Mouse (Mus musculus) CH12.LX (cell line): ENCODE measurements around the gene A730061H03Rik. TPM values are rescaled to one million over a fixed set of nuclear protein-coding genes. Genes with fewer than 3 reads are reported as not detected.
A peak's percentile ranks its signal among the peaks of the same experiment; 100 is the strongest.

Experiments used
- DNase-seq: peaks from one replicate; pipeline ENCODE4 v3.0.0-alpha.2; 2013; ENCODE audit errors: extremely low read depth
- H3K27ac ChIP-seq: 2 replicates; pipeline ENCODE4 v1.5.1; 2012; ENCODE audit warnings: low read depth, mild to moderate bottlenecking, control low read depth, moderate library complexity; ENCODE audit not compliant: insufficient read depth
- H3K27me3 ChIP-seq: replicated peaks from 2 replicates; pipeline ENCODE3; 2012; ENCODE audit warnings: inconsistent platforms
- H3K36me3 ChIP-seq, 2 experiments: replicated peaks in 1 of 2; 2 replicates each; pipeline versions ENCODE3 to v1.6.1; 2012; ENCODE audit warnings: inconsistent platforms in 1 of 2, low read length in 1 of 2, mild to moderate bottlenecking in 1 of 2, mixed read lengths in 1 of 2, moderate library complexity in 1 of 2; ENCODE audit not compliant: control insufficient read depth in 1 of 2, insufficient read depth in 1 of 2
- H3K4me1 ChIP-seq, 2 experiments: 2 replicates each; pipeline ENCODE4 v1.6.1; 2012; ENCODE audit warnings: inconsistent platforms in 1 of 2, moderate library complexity in 1 of 2; ENCODE audit not compliant: insufficient read depth in 2 of 2, control insufficient read depth in 1 of 2
- H3K4me2 ChIP-seq: 2 replicates; pipeline ENCODE4 v1.6.1; 2012; ENCODE audit warnings: low read depth, mild to moderate bottlenecking, control low read depth; ENCODE audit not compliant: poor library complexity, insufficient read depth, severe bottlenecking
- H3K4me3 ChIP-seq, 3 experiments: fragments of 150-350 bp in 1 of 3; sonication (generic) in 1 of 3; replicated peaks in 1 of 3; 2 replicates each; pipeline versions ENCODE3 to v1.5.1; 2011 to 2012; ENCODE audit warnings: low read depth in 2 of 3, low read length in 2 of 3, mild to moderate bottlenecking in 2 of 3, moderate library complexity in 2 of 3, control low read depth in 1 of 3, improper control_type of control experiment in 1 of 3, inconsistent platforms in 1 of 3, mixed read lengths in 1 of 3; ENCODE audit not compliant: poor library complexity in 1 of 3
- H3K79me2 ChIP-seq: replicated peaks from 2 replicates; pipeline ENCODE4 v1.6.1; 2012; ENCODE audit warnings: mild to moderate bottlenecking, moderate library complexity; ENCODE audit not compliant: control insufficient read depth, poor library complexity, insufficient read depth, severe bottlenecking; ENCODE audit errors: extremely low read depth
- H3K9ac ChIP-seq: 2 replicates; pipeline ENCODE4 v1.6.1; 2012; ENCODE audit warnings: low read depth, mild to moderate bottlenecking, control low read depth, moderate library complexity; ENCODE audit not compliant: insufficient read depth
- H3K9me3 ChIP-seq: replicated peaks from 2 replicates; pipeline ENCODE3; 2012; ENCODE audit warnings: low read length, inconsistent platforms, mixed read lengths
- CTCF ChIP-seq, 2 experiments: IDR thresholded peaks in 1 of 2; conservative IDR thresholded peaks in 1 of 2; 2 replicates each; pipeline ENCODE4 v1.5.1; 2011 to 2012; ENCODE audit warnings: low read depth in 2 of 2, low read length in 2 of 2, improper control_type of control experiment in 1 of 2, inconsistent platforms in 1 of 2, mild to moderate bottlenecking in 1 of 2, moderate library complexity in 1 of 2
- E2F4 ChIP-seq: IDR thresholded peaks from 2 replicates; pipeline ENCODE4 v1.6.1; 2011; ENCODE audit warnings: low read depth, low read length, improper control_type of control experiment; ENCODE audit not compliant: insufficient replicate concordance
- EP300 ChIP-seq: IDR thresholded peaks from 2 replicates; pipeline ENCODE4 v1.6.1; 2011; ENCODE audit warnings: low read length, improper control_type of control experiment
- GABPA ChIP-seq: IDR thresholded peaks from 2 replicates; pipeline ENCODE4 v1.6.1; 2012; ENCODE audit warnings: low read depth, low read length, improper control_type of control experiment, inconsistent platforms; ENCODE audit not compliant: insufficient replicate concordance
- IRF4 ChIP-seq: IDR thresholded peaks from 2 replicates; pipeline ENCODE4 v1.6.1; 2014; ENCODE audit warnings: low read depth, mild to moderate bottlenecking, inconsistent platforms, low read length, improper control_type of control experiment
- JUN ChIP-seq: IDR thresholded peaks from 2 replicates; pipeline ENCODE4 v1.6.1; 2011; ENCODE audit warnings: low read depth, mild to moderate bottlenecking, low read length, improper control_type of control experiment, moderate library complexity; ENCODE audit not compliant: insufficient read depth
- MAZ ChIP-seq: IDR thresholded peaks from 2 replicates; pipeline ENCODE4 v1.6.1; 2012; ENCODE audit warnings: low read depth, mild to moderate bottlenecking, inconsistent platforms, low read length, improper control_type of control experiment, moderate library complexity
- MYC ChIP-seq: IDR thresholded peaks from 2 replicates; pipeline ENCODE4 v1.6.1; 2011; ENCODE audit warnings: low read depth, mild to moderate bottlenecking, improper control_type of control experiment, low read length
- POLR2A ChIP-seq: IDR thresholded peaks from 2 replicates; pipeline ENCODE4 v1.6.1; 2011; ENCODE audit warnings: low read depth, mild to moderate bottlenecking, improper control_type of control experiment, low read length
- RAD21 ChIP-seq: IDR thresholded peaks from 2 replicates; pipeline ENCODE4 v1.6.1; 2011; ENCODE audit warnings: low read depth, mild to moderate bottlenecking, low read length, improper control_type of control experiment, moderate library complexity
- SMC3 ChIP-seq: IDR thresholded peaks from 2 replicates; pipeline ENCODE4 v1.6.1; 2011; ENCODE audit warnings: low read depth, low read length, improper control_type of control experiment
- TCF12 ChIP-seq: IDR thresholded peaks from 2 replicates; pipeline ENCODE4 v1.6.1; 2014; ENCODE audit warnings: low read depth, mild to moderate bottlenecking, inconsistent platforms, low read length, improper control_type of control experiment
- USF1 ChIP-seq: IDR thresholded peaks from 2 replicates; pipeline ENCODE4 v1.6.1; 2014; ENCODE audit warnings: low read depth, mild to moderate bottlenecking, inconsistent platforms, low read length, improper control_type of control experiment
- ZMIZ1 ChIP-seq: IDR thresholded peaks from 2 replicates; pipeline ENCODE4 v1.6.1; 2012; ENCODE audit warnings: low read depth, mild to moderate bottlenecking, inconsistent platforms, low read length, improper control_type of control experiment
- ZNF384 ChIP-seq: IDR thresholded peaks from 2 replicates; pipeline ENCODE4 v1.6.1; 2012; ENCODE audit warnings: low read depth, low read length, improper control_type of control experiment, inconsistent platforms
- dilution Hi-C: fragments of 300-500 bp; cut with MboI; formaldehyde crosslinking; loops from 2 replicates; pipeline ENCODE4 v1.14.3; 2020; ENCODE audit warnings: low sequenced_read_pairs; ENCODE audit not compliant: extremely low pct_unique_long_range_greater_than_20kb, extremely low pct_ligation_motif_present
- in situ Hi-C: fragments of 300-500 bp; cut with MboI; formaldehyde crosslinking; loops from 3 replicates; pipeline ENCODE4 v1.14.3; 2019; ENCODE audit warnings: low sequenced_read_pairs, low pct_ligation_motif_present, low pct_unique_long_range_greater_than_20kb, mixed read lengths
- polyA plus RNA-seq: library from polyadenylated mRNA; unstranded; fragments of >175 nt; gene quantifications from 2 replicates; pipeline ENCODE4 v1.2.1, GENCODE M21; 2012; ENCODE audit warnings: low read depth; ENCODE audit not compliant: insufficient read length
- total RNA-seq, 2 experiments: library from RNA; depleted of rRNA; stranded (reverse); fragments of 300-350 nt in 1 of 2; fragments of >200 nt in 1 of 2; gene quantifications; 2 replicates each; pipeline ENCODE4 v1.2.3; 2012 to 2014

Gene A730061H03Rik
- total and polyA plus RNA-seq, 3 experiments = 0.34 to 0.93 TPM; not detected in 1

DNA sequence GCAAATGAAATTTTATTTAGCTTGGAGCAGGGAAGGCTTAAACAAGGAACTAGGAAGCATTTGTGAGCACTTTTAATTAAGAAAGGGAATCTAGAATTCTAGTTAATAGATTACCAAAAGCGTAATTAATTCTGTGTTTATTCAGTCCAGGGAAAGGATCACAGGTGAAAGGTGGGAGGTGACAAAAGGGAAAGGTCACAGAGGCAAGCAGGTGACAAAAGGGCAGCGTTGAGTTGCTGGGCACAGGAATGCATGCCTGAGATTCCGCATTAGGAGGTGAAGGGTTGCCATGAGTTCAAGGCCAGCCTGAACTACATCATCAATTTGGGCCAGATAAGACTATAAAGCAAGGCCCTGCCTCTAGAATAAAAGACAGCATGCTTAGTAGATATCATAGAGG is 7.3 kb upstream of the A730061H03Rik start:
- Histone ChIP-seq H3K9ac (no peak overlapping the region), H3K4me1 (no peaks in the 10 kb centered on the region)
- dilution Hi-C loops = no loop called here
- TF ChIP-seq SMC3 = no peak
- no peak for TF ChIP-seq E2F4
- TF ChIP-seq EP300 = no peak
- no peak for TF ChIP-seq MYC
- no peak for TF ChIP-seq GABPA
- TF ChIP-seq MAZ = no peak
- no peak for TF ChIP-seq USF1
- TF ChIP-seq, all 38 proteins: peak for 0
- Histone ChIP-seq H3K79me2 (no peaks in the 10 kb centered on the region), H3K4me3 (no peak overlapping the region), H3K27me3 (no peaks in the 10 kb centered on the region), H3K36me3 (peaks cover 54 to 81% of the 10 kb centered on the region in 2 experiments), H3K4me2 (no peak overlapping the region), H3K27ac (no peak overlapping the region), H3K9me3 (no peaks in the 10 kb centered on the region)
- no peak for DNase-seq
- in situ Hi-C loops = no loop called here

DNA sequence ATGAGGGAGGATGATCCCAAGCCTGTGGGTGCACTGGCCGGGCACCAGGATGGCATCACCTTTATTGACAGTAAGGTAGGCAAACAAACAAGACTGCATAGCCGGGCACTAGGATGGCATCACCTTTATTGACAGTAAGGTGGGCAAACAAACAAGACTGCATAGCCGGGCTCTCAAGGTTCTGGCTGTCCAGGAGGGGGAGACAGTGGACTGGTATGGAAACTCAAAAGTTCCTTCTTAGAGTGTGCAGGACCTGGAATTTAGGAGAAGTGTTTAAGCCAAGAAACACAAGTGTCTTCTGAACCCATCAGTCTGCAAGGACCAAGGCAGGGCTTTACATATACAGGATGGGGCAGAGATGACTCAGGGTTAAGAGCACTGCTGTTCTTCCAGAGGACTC is 5.5 kb upstream of the A730061H03Rik start:
- H3K36me3 ChIP-seq = peaks cover 54 to 86% of the 10 kb centered on the region in 2 experiments
- no peak overlapping the region for H3K4me2 ChIP-seq
- 0 out of 2 replicates have a peak, but pooled peaks cover 4% of the 10 kb centered on the region for H3K79me2 ChIP-seq
- no peak overlapping the region for H3K4me3 ChIP-seq
- H3K27ac ChIP-seq = no peak overlapping the region
- dilution Hi-C loops = no loop called here
- H3K27me3 ChIP-seq = no peaks in the 10 kb centered on the region
- no peak for DNase-seq
- peaks cover 7 to 13% of the 10 kb centered on the region in 2 experiments for H3K4me1 ChIP-seq
- TF ChIP-seq CTCF (conservative IDR thresholded peaks at IDR 0.05 in 1 of 2, IDR thresholded peaks at IDR 0.05 in 1 of 2; ENCODE audit: low read depth in 2 of 2, low read length in 2 of 2) (peak in 1 of 2 experiments; percentile 54; a peak in 2 of 4 replicates), GABPA (no peak), RAD21 (peak; percentile 48), SMC3 (peak; percentile 34)
- TF ChIP-seq, all 38 proteins: peak for 3
- in situ Hi-C loops = no loop called here
- Histone ChIP-seq H3K9me3 (no peaks in the 10 kb centered on the region), H3K9ac (no peak overlapping the region)

DNA sequence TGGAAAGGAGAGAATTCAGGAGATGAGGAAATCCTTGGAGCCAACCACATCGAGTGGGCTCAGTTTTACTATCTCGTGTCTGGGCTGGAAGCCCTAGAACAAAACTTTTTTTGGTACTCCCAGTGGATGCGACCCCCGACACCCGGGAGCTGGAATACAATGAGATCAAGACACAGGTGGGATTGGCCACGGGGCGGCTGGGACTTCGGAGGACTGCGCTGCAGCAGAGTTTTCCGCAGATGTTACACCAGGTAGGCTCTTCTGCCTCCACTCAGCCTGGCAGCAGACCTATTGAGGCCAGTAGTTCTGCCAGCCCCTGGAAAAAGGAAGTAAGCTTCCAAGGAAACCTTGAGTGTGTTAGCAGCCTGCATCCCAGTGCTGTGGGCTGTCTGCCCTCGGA is 3.0 kb upstream of the A730061H03Rik start:
- no peaks in the 10 kb centered on the region for H3K9me3 ChIP-seq
- peaks cover 41 to 64% of the 10 kb centered on the region in 2 experiments for H3K36me3 ChIP-seq
- no peak for DNase-seq
- peaks cover 7 to 16% of the 10 kb centered on the region in 2 experiments for H3K4me1 ChIP-seq
- no peak overlapping the region for H3K4me2 ChIP-seq
- dilution Hi-C loops = no loop called here
- TF ChIP-seq IRF4 (no peak), ZMIZ1 (no peak), USF1 (no peak), TCF12 (no peak), EP300 (no peak), JUN (no peak), ZNF384 (no peak), POLR2A (no peak)
- H3K4me3 ChIP-seq = no peak overlapping the region
- no peaks in the 10 kb centered on the region for H3K27me3 ChIP-seq
- H3K9ac ChIP-seq = no peak overlapping the region
- in situ Hi-C loops = no loop called here
- H3K79me2 ChIP-seq = peaks cover 5% of the 10 kb centered on the region; the same call in 1 of the 2 replicates
- H3K27ac ChIP-seq = no peak overlapping the region
